Comparison of ENCODE assay signal across 9 mouse cellular contexts in the genomic region with DNA sequence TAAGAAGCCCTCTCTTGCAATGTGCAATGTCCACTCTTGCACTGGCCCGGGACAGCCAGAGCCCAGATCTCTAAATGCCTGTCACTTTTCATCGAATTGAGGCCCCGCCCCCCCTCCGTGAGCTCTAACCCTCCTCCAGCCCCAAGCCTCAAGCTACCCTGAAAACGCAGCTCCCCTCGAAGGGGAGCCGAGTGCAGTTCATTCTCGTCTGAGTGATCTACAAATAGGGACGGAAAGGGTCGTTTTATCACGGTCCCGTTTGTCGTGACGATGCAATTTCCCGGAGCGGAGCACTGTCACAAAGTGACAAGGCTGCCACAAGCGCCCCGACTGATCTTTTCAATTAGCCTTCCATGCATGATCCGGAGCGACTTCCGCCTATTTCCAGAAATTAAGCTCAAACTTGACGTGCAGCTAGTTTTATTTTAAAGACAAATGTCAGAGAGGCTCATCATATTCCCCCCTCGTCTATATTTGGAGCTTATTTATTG. TPM values are rescaled to one million over a fixed set of nuclear protein-coding genes. Genes with fewer than 3 reads are reported as not detected.
DNase-seq lines count a peak whose midpoint lies in the region; ATAC-seq lines count a peak whose summit lies in the region.
"Had no signal": no experiment of that assay in that cellular context is flagged by ENCODE, and none has a peak within 500 bp of the region (broad histone marks: within the 10 kb centered on the region; RNA-seq: fewer than 3 reads in every experiment).

No protein-coding gene starts in this region.

- DNase-seq in embryo, embryonic 10.5 days (ENCODE audit: low spot score), result peak; percentile 75
- no peak for DNase-seq in embryo, embryonic 10 days (ENCODE audit: low spot score)
- DNase-seq in ZHBTc4 (ENCODE audit: low read depth, low spot score), result peak; percentile 30
- peak; percentile 97 for DNase-seq in midbrain, embryonic 11.5 days (ENCODE audit: low spot score, missing footprints)
- no peak for DNase-seq in spleen, postnatal 36 days (ENCODE audit: low spot score in 2 of 2)
- no peak for DNase-seq in right cerebral cortex, postnatal 14 days
- DNase-seq in MN1 (ENCODE audit: low spot score), result no peak
- DNase-seq: kidney, postnatal 36 days had no signal

- peaks cover 82% of the 10 kb centered on the region for H3K4me1 ChIP-seq in forebrain, embryonic 13.5 days
- H3K4me1 ChIP-seq in midbrain, embryonic 11.5 days (ENCODE audit: control insufficient read depth, insufficient read depth, low read length), result peaks cover 7% of the 10 kb centered on the region

- peak overlapping the region; percentile 72 for H3K4me3 ChIP-seq in forebrain, embryonic 13.5 days
- peak overlapping the region; percentile 40; the same call in 1 of the 2 replicates for H3K4me3 ChIP-seq in midbrain, embryonic 11.5 days (ENCODE audit: low read depth, low read length)

- peak overlapping the region; percentile 75 for H3K9ac ChIP-seq in forebrain, embryonic 13.5 days
- no peak overlapping the region; the same call in 1 of the 2 replicates for H3K9ac ChIP-seq in midbrain, embryonic 11.5 days (ENCODE audit: low read length)

- no peaks in the 10 kb centered on the region for H3K9me3 ChIP-seq in forebrain, embryonic 13.5 days (replicated peaks)
- no peaks in the 10 kb centered on the region for H3K9me3 ChIP-seq in midbrain, embryonic 11.5 days (ENCODE audit: control insufficient read depth, low read length)

- WGBS in forebrain, embryonic 13.5 days, result 1% methylated on average over 23 of the region's 23 CpGs
- WGBS in midbrain, embryonic 11.5 days, result under 1% methylated on average over 23 of the region's 23 CpGs

- peak overlapping the region; percentile 78 for H3K4me2 ChIP-seq in forebrain, embryonic 13.5 days
- H3K4me2 ChIP-seq in midbrain, embryonic 11.5 days, result peak overlapping the region; percentile 45

- peak overlapping the region; percentile 91 for H3K27ac ChIP-seq in forebrain, embryonic 13.5 days
- no peak overlapping the region for H3K27ac ChIP-seq in midbrain, embryonic 11.5 days (ENCODE audit: low read depth, low read length)

- ATAC-seq in forebrain, embryonic 13.5 days, result no peak
- ATAC-seq in midbrain, embryonic 11.5 days (ENCODE audit: low FRiP score), result peak; percentile 51

- peaks cover 65% of the 10 kb centered on the region for H3K27me3 ChIP-seq in forebrain, embryonic 13.5 days
- peaks cover 86% of the 10 kb centered on the region for H3K27me3 ChIP-seq in midbrain, embryonic 11.5 days (ENCODE audit: control insufficient read depth, insufficient read depth, low read length)

- H3K36me3 ChIP-seq in forebrain, embryonic 13.5 days (ENCODE audit: poor library complexity, severe bottlenecking), result peaks cover 9% of the 10 kb centered on the region; the same call in 1 of the 2 replicates
- no peaks in the 10 kb centered on the region for H3K36me3 ChIP-seq in midbrain, embryonic 11.5 days (ENCODE audit: control insufficient read depth, insufficient read depth, low read length)

RNA-seq across cellular contexts. Expression of a gene that starts 13.4 kb away (rescaled TPM):
- 87.1 and 92.7 TPM in 2 replicates for polyA plus RNA-seq in forebrain, embryonic 13.5 days (2015; fragmentation: Nextera tagmentation; extraction: Ambion mirVana)
- 45.5 and 45.7 TPM in 2 replicates for polyA plus RNA-seq in midbrain, embryonic 11.5 days (2014; fragmentation: Nextera tagmentation; extraction: Ambion mirVana)

Comparison
In these comparisons a context has a peak if more than half of its experiments do, and no peak if none do; other contexts are left out.
1. DNase-seq: peak in embryo, embryonic 10.5 days (single experiment), ZHBTc4 (single experiment) and midbrain, embryonic 11.5 days (single experiment); none in embryo, embryonic 10 days (single experiment), spleen, postnatal 36 days (0 of 2), right cerebral cortex, postnatal 14 days (single experiment) and MN1 (single experiment).